Mouse (Mus musculus) CH12.LX (cell line): ENCODE results near the gene Ccnd1. TPM values are rescaled to one million over a fixed set of nuclear protein-coding genes. Genes with fewer than 3 reads are reported as not detected.

ENCODE experiments used
- DNase-seq: peaks from one replicate; pipeline ENCODE4 v3.0.0-alpha.2; 2013; ENCODE audit errors: extremely low read depth
- H3K27ac ChIP-seq: 2 replicates; pipeline ENCODE4 v1.5.1; 2012; ENCODE audit warnings: low read depth, mild to moderate bottlenecking, control low read depth, moderate library complexity; ENCODE audit not compliant: insufficient read depth
- H3K27me3 ChIP-seq: replicated peaks from 2 replicates; pipeline ENCODE3; 2012; ENCODE audit warnings: inconsistent platforms
- H3K36me3 ChIP-seq, 2 experiments: replicated peaks in 1 of 2; 2 replicates each; pipeline versions ENCODE3 to v1.6.1; 2012; ENCODE audit warnings: inconsistent platforms in 1 of 2, low read length in 1 of 2, mild to moderate bottlenecking in 1 of 2, mixed read lengths in 1 of 2, moderate library complexity in 1 of 2; ENCODE audit not compliant: control insufficient read depth in 1 of 2, insufficient read depth in 1 of 2
- H3K4me1 ChIP-seq, 2 experiments: 2 replicates each; pipeline ENCODE4 v1.6.1; 2012; ENCODE audit warnings: inconsistent platforms in 1 of 2, moderate library complexity in 1 of 2; ENCODE audit not compliant: insufficient read depth in 2 of 2, control insufficient read depth in 1 of 2
- H3K4me2 ChIP-seq: 2 replicates; pipeline ENCODE4 v1.6.1; 2012; ENCODE audit warnings: low read depth, mild to moderate bottlenecking, control low read depth; ENCODE audit not compliant: poor library complexity, insufficient read depth, severe bottlenecking
- H3K4me3 ChIP-seq, 3 experiments: fragments of 150-350 bp in 1 of 3; sonication (generic) in 1 of 3; replicated peaks in 1 of 3; 2 replicates each; pipeline versions ENCODE3 to v1.5.1; 2011 to 2012; ENCODE audit warnings: low read depth in 2 of 3, low read length in 2 of 3, mild to moderate bottlenecking in 2 of 3, moderate library complexity in 2 of 3, control low read depth in 1 of 3, improper control_type of control experiment in 1 of 3, inconsistent platforms in 1 of 3, mixed read lengths in 1 of 3; ENCODE audit not compliant: poor library complexity in 1 of 3
- H3K79me2 ChIP-seq: replicated peaks from 2 replicates; pipeline ENCODE4 v1.6.1; 2012; ENCODE audit warnings: mild to moderate bottlenecking, moderate library complexity; ENCODE audit not compliant: control insufficient read depth, poor library complexity, insufficient read depth, severe bottlenecking; ENCODE audit errors: extremely low read depth
- H3K9ac ChIP-seq: 2 replicates; pipeline ENCODE4 v1.6.1; 2012; ENCODE audit warnings: low read depth, mild to moderate bottlenecking, control low read depth, moderate library complexity; ENCODE audit not compliant: insufficient read depth
- H3K9me3 ChIP-seq: replicated peaks from 2 replicates; pipeline ENCODE3; 2012; ENCODE audit warnings: low read length, inconsistent platforms, mixed read lengths
- CHD1 ChIP-seq: IDR thresholded peaks from 2 replicates; pipeline ENCODE4 v1.6.1; 2012; ENCODE audit warnings: low read depth, low read length, improper control_type of control experiment, inconsistent platforms
- E2F4 ChIP-seq: IDR thresholded peaks from 2 replicates; pipeline ENCODE4 v1.6.1; 2011; ENCODE audit warnings: low read depth, low read length, improper control_type of control experiment; ENCODE audit not compliant: insufficient replicate concordance
- ELF1 ChIP-seq: IDR thresholded peaks from 2 replicates; pipeline ENCODE4 v1.6.1; 2014; ENCODE audit warnings: low read depth, mild to moderate bottlenecking, inconsistent platforms, low read length, improper control_type of control experiment
- IRF4 ChIP-seq: IDR thresholded peaks from 2 replicates; pipeline ENCODE4 v1.6.1; 2014; ENCODE audit warnings: low read depth, mild to moderate bottlenecking, inconsistent platforms, low read length, improper control_type of control experiment
- JUND ChIP-seq: conservative IDR thresholded peaks from 2 replicates; pipeline ENCODE4 v1.6.1; 2011; ENCODE audit warnings: low read depth, low read length, improper control_type of control experiment
- MAFK ChIP-seq: IDR thresholded peaks from 2 replicates; pipeline ENCODE4 v1.6.1; 2011; ENCODE audit warnings: low read length, improper control_type of control experiment; ENCODE audit not compliant: insufficient replicate concordance
- MAX ChIP-seq: IDR thresholded peaks from 2 replicates; pipeline ENCODE4 v1.6.1; 2011; ENCODE audit warnings: low read length, improper control_type of control experiment
- MAZ ChIP-seq: IDR thresholded peaks from 2 replicates; pipeline ENCODE4 v1.6.1; 2012; ENCODE audit warnings: low read depth, mild to moderate bottlenecking, inconsistent platforms, low read length, improper control_type of control experiment, moderate library complexity
- MXI1 ChIP-seq: IDR thresholded peaks from 2 replicates; pipeline ENCODE4 v1.6.1; 2011; ENCODE audit warnings: mild to moderate bottlenecking, low read depth, low read length, improper control_type of control experiment
- MYC ChIP-seq: IDR thresholded peaks from 2 replicates; pipeline ENCODE4 v1.6.1; 2011; ENCODE audit warnings: low read depth, mild to moderate bottlenecking, improper control_type of control experiment, low read length
- RCOR1 ChIP-seq: conservative IDR thresholded peaks from 2 replicates; pipeline ENCODE4 v1.6.1; 2012; ENCODE audit warnings: low read depth, mild to moderate bottlenecking, inconsistent platforms, low read length, improper control_type of control experiment
- SIN3A ChIP-seq: IDR thresholded peaks from 2 replicates; pipeline ENCODE4 v1.6.1; 2012; ENCODE audit warnings: low read length, improper control_type of control experiment, inconsistent platforms
- SMC3 ChIP-seq: IDR thresholded peaks from 2 replicates; pipeline ENCODE4 v1.6.1; 2011; ENCODE audit warnings: low read depth, low read length, improper control_type of control experiment
- UBTF ChIP-seq: IDR thresholded peaks from 2 replicates; pipeline ENCODE4 v1.6.1; 2012; ENCODE audit warnings: low read depth, mild to moderate bottlenecking, inconsistent platforms, low read length, improper control_type of control experiment, moderate library complexity
- USF1 ChIP-seq: IDR thresholded peaks from 2 replicates; pipeline ENCODE4 v1.6.1; 2014; ENCODE audit warnings: low read depth, mild to moderate bottlenecking, inconsistent platforms, low read length, improper control_type of control experiment
- ZC3H11A ChIP-seq: IDR thresholded peaks from 2 replicates; pipeline ENCODE4 v1.6.1; 2012; ENCODE audit warnings: low read depth, mild to moderate bottlenecking, inconsistent platforms, low read length, improper control_type of control experiment
- ZKSCAN1 ChIP-seq: IDR thresholded peaks from 2 replicates; pipeline ENCODE4 v1.6.1; 2012; ENCODE audit warnings: low read depth, inconsistent platforms, low read length, improper control_type of control experiment, borderline replicate concordance
- ZNF384 ChIP-seq: IDR thresholded peaks from 2 replicates; pipeline ENCODE4 v1.6.1; 2012; ENCODE audit warnings: low read depth, low read length, improper control_type of control experiment, inconsistent platforms
- dilution Hi-C: fragments of 300-500 bp; cut with MboI; formaldehyde crosslinking; loops from 2 replicates; pipeline ENCODE4 v1.14.3; 2020; ENCODE audit warnings: low sequenced_read_pairs; ENCODE audit not compliant: extremely low pct_unique_long_range_greater_than_20kb, extremely low pct_ligation_motif_present
- in situ Hi-C: fragments of 300-500 bp; cut with MboI; formaldehyde crosslinking; loops from 3 replicates; pipeline ENCODE4 v1.14.3; 2019; ENCODE audit warnings: low sequenced_read_pairs, low pct_ligation_motif_present, low pct_unique_long_range_greater_than_20kb, mixed read lengths
- polyA plus RNA-seq: library from polyadenylated mRNA; unstranded; fragments of >175 nt; gene quantifications from 2 replicates; pipeline ENCODE4 v1.2.1, GENCODE M21; 2012; ENCODE audit warnings: low read depth; ENCODE audit not compliant: insufficient read length
- total RNA-seq, 2 experiments: library from RNA; depleted of rRNA; stranded (reverse); fragments of 300-350 nt in 1 of 2; fragments of >200 nt in 1 of 2; gene quantifications; 2 replicates each; pipeline ENCODE4 v1.2.3; 2012 to 2014

The Ccnd1 gene
- total and polyA plus RNA-seq, 3 experiments: 0.16 to 0.34 TPM; not detected in 1

DNA sequence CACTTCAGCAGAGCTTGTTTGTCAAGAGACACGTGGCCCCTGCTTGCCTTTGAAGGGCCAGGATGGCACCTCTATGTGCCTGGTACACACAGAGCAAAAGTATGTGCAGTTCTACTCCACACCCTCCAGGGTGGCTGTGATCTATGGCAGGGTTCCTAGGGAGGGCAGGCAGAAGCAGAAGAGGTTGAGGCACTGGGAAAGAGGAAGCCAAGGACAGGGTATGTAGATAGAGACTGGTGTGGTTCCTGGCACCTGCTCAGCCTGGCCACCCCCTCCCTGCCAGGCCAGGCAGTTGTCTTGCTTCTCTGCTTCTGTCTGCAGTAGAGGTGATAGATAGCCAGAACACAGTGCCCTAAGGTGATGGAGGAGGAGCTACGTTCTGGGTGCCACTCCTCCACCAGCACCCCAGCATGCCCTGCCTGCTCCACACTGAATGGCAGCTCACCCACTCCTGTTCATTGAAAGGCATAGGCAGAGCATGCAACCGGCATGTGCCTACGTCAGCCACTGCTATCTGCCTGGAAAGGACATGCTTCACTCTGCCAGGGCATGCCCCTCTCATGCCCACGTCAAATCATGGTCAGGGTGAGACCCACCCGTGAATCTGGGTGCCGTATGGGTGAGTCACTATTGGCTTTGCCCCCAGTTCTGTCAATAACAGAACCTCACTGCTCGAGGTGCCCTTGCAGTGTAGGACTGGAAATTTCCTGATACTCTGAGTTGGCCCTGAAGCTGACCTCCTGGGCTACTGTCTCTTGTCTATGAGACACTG lies 31.5 kb upstream of the Ccnd1 start:
- Histone ChIP-seq H3K9ac (no peak overlapping the region), H3K4me2 (no peak overlapping the region)
- TF ChIP-seq ZKSCAN1: no peak
- TF ChIP-seq, all 38 proteins: peak for 0
- in situ Hi-C loops: no loop called here
- Histone ChIP-seq H3K4me3 (no peak overlapping the region), H3K4me1 (peaks cover 4 to 8% of the 10 kb centered on the region in 2 experiments), H3K9me3 (peaks cover 2% of the 10 kb centered on the region), H3K79me2 (no peaks in the 10 kb centered on the region), H3K27me3 (peaks cover 69% of the 10 kb centered on the region), H3K27ac (no peak overlapping the region), H3K36me3 (no peaks in the 10 kb centered on the region)
- dilution Hi-C loops: no loop called here
- DNase-seq: no peak

DNA sequence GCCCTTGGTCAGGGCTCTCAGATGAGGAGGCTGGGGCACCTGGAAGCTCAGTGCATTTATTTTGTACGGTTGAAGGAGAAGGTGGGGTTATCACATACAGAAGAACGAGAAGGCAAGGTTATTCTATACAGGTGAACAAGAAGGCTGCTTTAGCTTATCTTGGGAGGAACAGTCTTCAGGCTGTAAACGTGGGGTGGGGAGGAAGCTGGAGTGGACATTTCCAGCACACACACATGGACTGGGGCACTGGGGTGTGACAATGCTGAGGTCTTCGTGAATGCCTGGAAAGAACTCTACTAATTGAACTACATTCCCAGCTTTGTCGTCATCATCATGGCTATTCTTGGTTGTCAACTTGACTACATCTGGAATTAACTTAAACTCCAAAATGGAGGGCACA lies 26.2 kb upstream of the Ccnd1 start:
- dilution Hi-C loops: no loop called here
- peaks cover 2% of the 10 kb centered on the region for H3K9me3 ChIP-seq
- H3K4me2 ChIP-seq: no peak overlapping the region
- no peaks in the 10 kb centered on the region for H3K79me2 ChIP-seq
- H3K36me3 ChIP-seq: no peaks in the 10 kb centered on the region
- H3K27me3 ChIP-seq: peaks cover 84% of the 10 kb centered on the region
- no peak overlapping the region for H3K27ac ChIP-seq
- no peak for TF ChIP-seq USF1
- TF ChIP-seq, all 38 proteins: peak for 0
- no peak overlapping the region for H3K4me3 ChIP-seq
- in situ Hi-C loops: loop anchor here (10.0 kb wide), 1 partner anchor 129 kb away; no protein-coding TSS in a partner anchor
- peaks cover 0 to 1% of the 10 kb centered on the region in 2 experiments; a peak in 2 of 4 replicates for H3K4me1 ChIP-seq
- no peak overlapping the region for H3K9ac ChIP-seq
- no peak for DNase-seq

DNA sequence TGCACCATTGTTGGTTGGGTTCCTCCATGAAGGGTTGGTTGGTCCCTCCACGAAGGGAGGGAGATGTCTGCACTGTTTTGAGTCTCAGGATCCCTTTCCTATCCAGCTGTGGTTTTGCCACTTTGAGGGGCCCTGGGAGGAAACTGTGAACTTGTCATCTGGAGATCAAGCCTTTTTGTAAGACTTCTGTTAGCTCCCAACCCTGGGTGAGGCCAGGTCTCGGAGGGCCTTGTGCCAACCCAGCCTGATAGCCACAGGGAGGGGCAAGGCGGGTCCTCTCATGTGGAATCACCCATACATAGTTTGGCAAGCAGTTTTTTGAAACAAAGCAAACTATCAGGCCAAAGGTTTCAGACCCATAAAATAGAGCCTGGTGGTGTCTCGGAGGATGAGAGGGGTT lies 24.6 kb upstream of the Ccnd1 start:
- no peak overlapping the region for H3K4me2 ChIP-seq
- dilution Hi-C loops: no loop called here
- in situ Hi-C loops: loop anchor here (10.0 kb wide), 1 partner anchor 130 kb away; no protein-coding TSS in a partner anchor

More for the DNA sequence above, 24.6 kb upstream of the Ccnd1 start:
- Histone ChIP-seq H3K9ac (no peak overlapping the region), H3K79me2 (no peaks in the 10 kb centered on the region), H3K36me3 (no peaks in the 10 kb centered on the region), H3K4me1 (no peaks in the 10 kb centered on the region), H3K27me3 (peaks cover 83% of the 10 kb centered on the region), H3K4me3 (no peak overlapping the region), H3K9me3 (peaks cover 2% of the 10 kb centered on the region), H3K27ac (no peak overlapping the region)
- DNase-seq: no peak
- TF ChIP-seq MAZ: no peak
- TF ChIP-seq JUND: no peak
- no peak for TF ChIP-seq UBTF
- TF ChIP-seq ZNF384: no peak
- no peak for TF ChIP-seq SIN3A
- TF ChIP-seq E2F4: no peak
- TF ChIP-seq MAFK: no peak
- no peak for TF ChIP-seq MXI1
- TF ChIP-seq MAX: no peak
- TF ChIP-seq ZC3H11A: no peak
- no peak for TF ChIP-seq RCOR1
- TF ChIP-seq MYC: no peak
- no peak for TF ChIP-seq SMC3
- TF ChIP-seq CHD1: no peak
- TF ChIP-seq IRF4: no peak
- no peak for TF ChIP-seq ELF1
